Mouse (Mus musculus): Measurements from ENCODE around the gene Efcc1.

- TF ChIP-seq POLR2A (IDR thresholded peaks at IDR 0.05; ENCODE audit: insufficient read depth, low read length): no peak
- TF ChIP-seq EP300 (IDR thresholded peaks at IDR 0.05; ENCODE audit: insufficient read depth, low read depth, low read length): no peak
- no peak for TF ChIP-seq CTCF (IDR thresholded peaks at IDR 0.05; ENCODE audit: low read depth, low read length)
These were observed 44.2 kb downstream of the Efcc1 start for GRCm38 (mm10) chr6:87774909-87775308.
